Mouse (Mus musculus): ENCODE data around the gene Tnfrsf21.

The Tnfrsf21 gene

GRCm38 (mm10) chr17:43025048-43025447 lies 8.7 kb downstream of the Tnfrsf21 start:
- DNase-seq (ENCODE audit: low spot score) = no peak

- DNase-seq (ENCODE audit: low spot score) = no peak
These were observed 9.7 kb downstream of the Tnfrsf21 start for GRCm38 (mm10) chr17:43025819-43026593.

- DNase-seq (ENCODE audit: low spot score) = no peak
These were observed 10.4 kb downstream of the Tnfrsf21 start for GRCm38 (mm10) chr17:43026708-43027107.

GRCm38 (mm10) chr17:43029546-43029945 lies 13.2 kb downstream of the Tnfrsf21 start:
- DNase-seq (ENCODE audit: low spot score) = no peak

- DNase-seq (ENCODE audit: low spot score) = no peak
These were observed 13.9 kb downstream of the Tnfrsf21 start for GRCm38 (mm10) chr17:43030290-43030689.

GRCm38 (mm10) chr17:43032489-43033036 lies 16.2 kb downstream of the Tnfrsf21 start:
- no peak for DNase-seq (ENCODE audit: low spot score)

- DNase-seq (ENCODE audit: low spot score) = no peak
These were observed 19.0 kb downstream of the Tnfrsf21 start for GRCm38 (mm10) chr17:43035386-43035785.

GRCm38 (mm10) chr17:43036058-43036757 lies 19.9 kb downstream of the Tnfrsf21 start:
- DNase-seq (ENCODE audit: low spot score) = no peak

GRCm38 (mm10) chr17:43040571-43040970 lies 24.2 kb downstream of the Tnfrsf21 start:
- DNase-seq (ENCODE audit: low spot score) = no peak

- DNase-seq (ENCODE audit: low spot score) = no peak
These were observed 34.3 kb downstream of the Tnfrsf21 start for GRCm38 (mm10) chr17:43050619-43051018.

- DNase-seq (ENCODE audit: low spot score) = no peak
These were observed 36.4 kb downstream of the Tnfrsf21 start for GRCm38 (mm10) chr17:43052791-43053190.

GRCm38 (mm10) chr17:43053943-43054342 lies 37.6 kb downstream of the Tnfrsf21 start:
- no peak for DNase-seq (ENCODE audit: low spot score)

GRCm38 (mm10) chr17:43058277-43059025 lies 42.1 kb downstream of the Tnfrsf21 start:
- DNase-seq (ENCODE audit: low spot score) = no peak

- no peak for DNase-seq (ENCODE audit: low spot score)
These were observed 48.4 kb downstream of the Tnfrsf21 start for GRCm38 (mm10) chr17:43064705-43065104.

GRCm38 (mm10) chr17:43068846-43069553 lies 52.6 kb downstream of the Tnfrsf21 start:
- no peak for DNase-seq (ENCODE audit: low spot score)

- no peak for DNase-seq (ENCODE audit: low spot score)
These were observed 54.6 kb downstream of the Tnfrsf21 start for GRCm38 (mm10) chr17:43070946-43071345.

GRCm38 (mm10) chr17:43072142-43072786 lies 55.9 kb downstream of the Tnfrsf21 start:
- no peak for DNase-seq (ENCODE audit: low spot score)

GRCm38 (mm10) chr17:43072787-43073148 lies 56.4 kb downstream of the Tnfrsf21 start:
- DNase-seq (ENCODE audit: low spot score) = no peak

- no peak for DNase-seq (ENCODE audit: low spot score)
These were observed 58.0 kb downstream of the Tnfrsf21 start for GRCm38 (mm10) chr17:43074391-43074790.

GRCm38 (mm10) chr17:43075100-43075499 lies 58.7 kb downstream of the Tnfrsf21 start:
- no peak for DNase-seq (ENCODE audit: low spot score)

- DNase-seq (ENCODE audit: low spot score) = no peak
These were observed 59.6 kb downstream of the Tnfrsf21 start for GRCm38 (mm10) chr17:43075937-43076336.
